ENCODE assay signal across 9 mouse cellular contexts in the genomic region with DNA sequence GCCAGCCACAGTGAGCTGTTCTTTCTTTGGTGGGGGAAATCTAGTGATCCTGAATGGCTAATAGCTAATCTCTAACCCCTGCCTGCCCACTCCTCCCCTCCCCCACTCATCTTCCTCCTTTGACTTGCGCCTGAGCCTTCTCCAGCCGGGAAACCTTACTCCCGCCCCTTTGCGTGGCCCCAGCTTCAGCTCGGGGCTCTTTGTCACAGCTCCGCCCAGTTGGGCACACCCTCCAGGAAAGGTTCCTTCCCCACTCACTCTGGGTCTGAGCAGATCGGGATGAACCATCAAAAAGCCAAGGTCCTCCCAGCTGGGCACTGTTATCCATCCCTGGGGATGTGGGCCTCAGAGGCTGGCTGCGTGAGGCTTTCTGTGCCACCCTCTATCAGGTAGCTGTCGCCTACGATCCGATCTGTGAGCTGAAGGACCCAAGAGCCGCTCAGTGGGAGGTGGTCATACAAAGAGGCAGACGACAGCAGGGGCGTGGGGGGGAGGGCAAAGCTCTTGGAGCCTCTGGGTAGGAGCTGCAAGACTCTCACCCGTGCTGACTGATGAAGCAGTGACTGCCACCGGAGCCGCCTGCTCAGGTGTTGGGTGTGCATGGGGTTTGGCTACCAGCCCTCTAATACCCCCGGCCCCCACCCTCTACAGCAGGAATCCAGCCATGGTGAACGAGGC. TPM values are rescaled to one million over a fixed set of nuclear protein-coding genes. Genes with fewer than 3 reads are reported as not detected.
A peak's percentile ranks its signal among the peaks of the same experiment; 100 is the strongest.
DNase-seq lines count a peak whose midpoint lies in the region; ATAC-seq and TF ChIP-seq lines count a peak whose summit lies in the region.
"Had no signal": no experiment of that assay in that cellular context is flagged by ENCODE, and none has a peak within 500 bp of the region (broad histone marks: within the 10 kb centered on the region; RNA-seq: fewer than 3 reads in every experiment).

No protein-coding gene starts in this region.

- ATAC-seq in G1E (ENCODE audit: extremely low read depth, insufficient number of reproducible peaks, low FRiP score, poor library complexity, severe bottlenecking): peak; percentile 17; the same call in 1 of the 2 replicates
- ATAC-seq in embryonic facial prominence, embryonic 14.5 days (ENCODE audit: low read depth): peak; percentile 54
- peak; percentile 75 for ATAC-seq in heart, embryonic 12.5 days (ENCODE audit: insufficient number of reproducible peaks, low FRiP score)
- peak; percentile 66 for ATAC-seq in kidney, embryonic 16.5 days (ENCODE audit: low FRiP score, low TSS enrichment)
- no peak for ATAC-seq in activated CD4-positive, CD25-positive, alpha-beta regulatory T cell, adult 4 months

- 0% methylated on average over 18 of the region's 19 CpGs for WGBS in embryonic facial prominence, embryonic 14.5 days
- 1% methylated on average over 19 of the region's 19 CpGs for WGBS in heart, embryonic 12.5 days
- WGBS in kidney, embryonic 16.5 days: 0% methylated on average over 19 of the region's 19 CpGs

- peak overlapping the region; percentile 95 for H3K4me2 ChIP-seq in embryonic facial prominence, embryonic 14.5 days (ENCODE audit: low read depth, low read length)
- peak overlapping the region; percentile 91 for H3K4me2 ChIP-seq in heart, embryonic 12.5 days
- H3K4me2 ChIP-seq in kidney, embryonic 16.5 days (replicated peaks; ENCODE audit: low read depth, low read length): peak overlapping the region; percentile 88

- peak overlapping the region; percentile 83 for H3K27ac ChIP-seq in embryonic facial prominence, embryonic 14.5 days (replicated peaks; ENCODE audit: low read depth, low read length)
- H3K27ac ChIP-seq in heart, embryonic 12.5 days (ENCODE audit: poor library complexity, severe bottlenecking): peak overlapping the region; percentile 89
- peak overlapping the region; percentile 93 for H3K27ac ChIP-seq in kidney, embryonic 16.5 days (ENCODE audit: low read length)

- no peak for TF ChIP-seq CTCF in G1E (IDR thresholded peaks at IDR 0.05; ENCODE audit: low read depth, low read length)

- DNase-seq in G1E (ENCODE audit: low spot score): peak; percentile 47
- DNase-seq in adrenal gland, postnatal 25 days: peak; percentile 80
- peak; percentile 91 for DNase-seq in embryonic facial prominence, embryonic 14.5 days (ENCODE audit: low spot score)
- DNase-seq in lung, postnatal 14 days: peak; percentile 82
- peak; percentile 59 for DNase-seq in skeletal muscle tissue, adult 2 months (ENCODE audit: low read depth, low spot score)

- H3K36me3 ChIP-seq in G1E (replicated peaks): peaks cover 43% of the 10 kb centered on the region
- peaks cover 32% of the 10 kb centered on the region for H3K36me3 ChIP-seq in embryonic facial prominence, embryonic 14.5 days (ENCODE audit: control insufficient read depth, insufficient read depth, low read length)
- peaks cover 34% of the 10 kb centered on the region for H3K36me3 ChIP-seq in heart, embryonic 12.5 days
- peaks cover 19% of the 10 kb centered on the region for H3K36me3 ChIP-seq in kidney, embryonic 16.5 days (ENCODE audit: insufficient read depth, low read length)

- H3K4me3 ChIP-seq in G1E (ENCODE audit: low read depth, low read length): peak overlapping the region; percentile 66; the same call in 1 of the 2 replicates
- peak overlapping the region; percentile 87 for H3K4me3 ChIP-seq in embryonic facial prominence, embryonic 14.5 days (ENCODE audit: low read depth, low read length)
- peak overlapping the region; percentile 61 for H3K4me3 ChIP-seq in heart, embryonic 12.5 days
- H3K4me3 ChIP-seq in kidney, embryonic 16.5 days (ENCODE audit: low read length): peak overlapping the region; percentile 54

- no peaks in the 10 kb centered on the region for H3K9me3 ChIP-seq in G1E (replicated peaks)
- H3K9me3 ChIP-seq in embryonic facial prominence, embryonic 14.5 days (ENCODE audit: control insufficient read depth, low read length): no peaks in the 10 kb centered on the region
- no peaks in the 10 kb centered on the region for H3K9me3 ChIP-seq in heart, embryonic 12.5 days (replicated peaks)
- no peaks in the 10 kb centered on the region for H3K9me3 ChIP-seq in kidney, embryonic 16.5 days (ENCODE audit: low read length)

- H3K9ac ChIP-seq in embryonic facial prominence, embryonic 14.5 days (ENCODE audit: low read depth, low read length): peak overlapping the region; percentile 80
- peak overlapping the region; percentile 81 for H3K9ac ChIP-seq in heart, embryonic 12.5 days
- H3K9ac ChIP-seq in kidney, embryonic 16.5 days (replicated peaks; ENCODE audit: low read length): peak overlapping the region; percentile 67

- H3K27me3 ChIP-seq in G1E (ENCODE audit: insufficient read depth, low read length): no peaks in the 10 kb centered on the region
- H3K27me3 ChIP-seq in embryonic facial prominence, embryonic 14.5 days (replicated peaks; ENCODE audit: control insufficient read depth, insufficient read depth, low read length): no peaks in the 10 kb centered on the region
- no peaks in the 10 kb centered on the region for H3K27me3 ChIP-seq in heart, embryonic 12.5 days (replicated peaks)
- H3K27me3 ChIP-seq in kidney, embryonic 16.5 days (ENCODE audit: insufficient read depth, low read length): no peaks in the 10 kb centered on the region

- peaks cover 71% of the 10 kb centered on the region for H3K4me1 ChIP-seq in G1E (ENCODE audit: insufficient read depth, low read depth, low read length)
- peaks cover 33% of the 10 kb centered on the region for H3K4me1 ChIP-seq in embryonic facial prominence, embryonic 14.5 days (ENCODE audit: control insufficient read depth, insufficient read depth, low read length)
- peaks cover 66% of the 10 kb centered on the region for H3K4me1 ChIP-seq in heart, embryonic 12.5 days (replicated peaks)
- H3K4me1 ChIP-seq in kidney, embryonic 16.5 days (ENCODE audit: insufficient read depth, low read length): peaks cover 39% of the 10 kb centered on the region

RNA-seq across cellular contexts. Expression of gene Mthfr, which starts 2.2 kb away (rescaled TPM):
- total RNA-seq in G1E (2014; fragmentation: Nextera tagmentation) (7.0 and 12.5 TPM in 2 replicates), G1E (2017) (7.3 and 9.4 TPM in 2 replicates)
- 6.3 and 9.2 TPM in 2 replicates for polyA plus RNA-seq in G1E (2012)
- total RNA-seq in adrenal gland, postnatal 25 days (2021): 32.1 and 33.6 TPM in 2 replicates
- polyA plus RNA-seq in embryonic facial prominence, embryonic 14.5 days (2014; fragmentation: Nextera tagmentation; extraction: Ambion mirVana): 20.3 and 21.4 TPM in 2 replicates
- polyA plus RNA-seq in heart, embryonic 12.5 days (2016; fragmentation: Nextera tagmentation; extraction: Ambion mirVana): 15.5 and 17.0 TPM in 2 replicates
- 26.5 and 28.1 TPM in 2 replicates for polyA plus RNA-seq in kidney, embryonic 16.5 days (2015; fragmentation: Nextera tagmentation; extraction: Ambion mirVana)
- polyA plus RNA-seq in activated CD4-positive, CD25-positive, alpha-beta regulatory T cell, adult 4 months (2017; shearing (Covaris generic)): 10 to 100 TPM in 1 of 2 experiments, 1 to 10 TPM in 1; 6.0 to 12.9 TPM

RNA-seq across cellular contexts. Expression of gene Clcn6, which starts 2.5 kb away (rescaled TPM):
- total RNA-seq in G1E (2014; fragmentation: Nextera tagmentation): 20.1 and 21.0 TPM in 2 replicates
- total RNA-seq in G1E (2017): 13.6 and 16.1 TPM in 2 replicates
- 5.2 and 6.2 TPM in 2 replicates for polyA plus RNA-seq in G1E (2012)
- 11.1 and 12.7 TPM in 2 replicates for total RNA-seq in adrenal gland, postnatal 25 days (2021)
- 7.4 and 7.8 TPM in 2 replicates for polyA plus RNA-seq in embryonic facial prominence, embryonic 14.5 days (2014; fragmentation: Nextera tagmentation; extraction: Ambion mirVana)
- 7.8 and 9.3 TPM in 2 replicates for polyA plus RNA-seq in heart, embryonic 12.5 days (2016; fragmentation: Nextera tagmentation; extraction: Ambion mirVana)
- polyA plus RNA-seq in kidney, embryonic 16.5 days (2015; fragmentation: Nextera tagmentation; extraction: Ambion mirVana): 6.4 and 6.8 TPM in 2 replicates
- 1 to 10 TPM; 2.4 to 3.3 TPM for polyA plus RNA-seq in activated CD4-positive, CD25-positive, alpha-beta regulatory T cell, adult 4 months (2017; shearing (Covaris generic))

RNA-seq across cellular contexts. Expression of gene Nppa, which starts 40.5 kb away (rescaled TPM):
- total RNA-seq in G1E (2014; fragmentation: Nextera tagmentation) (not detected in 2 replicates), G1E (2017) (0.17 TPM in 1 of 2 replicates, not detected in the other)
- polyA plus RNA-seq in G1E (2012): not detected in 2 replicates
- not detected in 2 replicates for total RNA-seq in adrenal gland, postnatal 25 days (2021)
- polyA plus RNA-seq in embryonic facial prominence, embryonic 14.5 days (2014; fragmentation: Nextera tagmentation; extraction: Ambion mirVana): not detected in 2 replicates
- polyA plus RNA-seq in heart, embryonic 12.5 days (2016; fragmentation: Nextera tagmentation; extraction: Ambion mirVana): 5,688 and 5,948 TPM in 2 replicates
- 0.41 and 1.00 TPM in 2 replicates for polyA plus RNA-seq in kidney, embryonic 16.5 days (2015; fragmentation: Nextera tagmentation; extraction: Ambion mirVana)
- polyA plus RNA-seq in activated CD4-positive, CD25-positive, alpha-beta regulatory T cell, adult 4 months (2017; shearing (Covaris generic)): not detected
- total RNA-seq: layer of hippocampus, postnatal 36 days had no signal

RNA-seq across cellular contexts. Expression of gene Agtrap, which starts 46.8 kb away (rescaled TPM):
- 7.7 and 10.8 TPM in 2 replicates for total RNA-seq in G1E (2014; fragmentation: Nextera tagmentation)
- total RNA-seq in G1E (2017): 9.4 and 10.7 TPM in 2 replicates
- 4.5 and 6.4 TPM in 2 replicates for polyA plus RNA-seq in G1E (2012)
- total RNA-seq in adrenal gland, postnatal 25 days (2021): 75.0 and 117 TPM in 2 replicates
- 15.9 and 16.2 TPM in 2 replicates for polyA plus RNA-seq in embryonic facial prominence, embryonic 14.5 days (2014; fragmentation: Nextera tagmentation; extraction: Ambion mirVana)
- polyA plus RNA-seq in heart, embryonic 12.5 days (2016; fragmentation: Nextera tagmentation; extraction: Ambion mirVana): 18.9 and 19.8 TPM in 2 replicates
- polyA plus RNA-seq in kidney, embryonic 16.5 days (2015; fragmentation: Nextera tagmentation; extraction: Ambion mirVana): 28.1 and 31.5 TPM in 2 replicates
- 10 to 100 TPM; 16.7 to 17.4 TPM for polyA plus RNA-seq in activated CD4-positive, CD25-positive, alpha-beta regulatory T cell, adult 4 months (2017; shearing (Covaris generic))

RNA-seq across cellular contexts. Expression of gene Nppb, which starts 55.5 kb away (rescaled TPM):
- total RNA-seq in G1E (2014; fragmentation: Nextera tagmentation) (not detected in 2 replicates), G1E (2017) (not detected in 2 replicates)
- not detected in 2 replicates for polyA plus RNA-seq in G1E (2012)
- total RNA-seq in adrenal gland, postnatal 25 days (2021): not detected in 2 replicates
- polyA plus RNA-seq in embryonic facial prominence, embryonic 14.5 days (2014; fragmentation: Nextera tagmentation; extraction: Ambion mirVana): 0.28 TPM in 1 of 2 replicates, not detected in the other
- polyA plus RNA-seq in heart, embryonic 12.5 days (2016; fragmentation: Nextera tagmentation; extraction: Ambion mirVana): 276 and 282 TPM in 2 replicates
- 0.21 TPM in 1 of 2 replicates, not detected in the other for polyA plus RNA-seq in kidney, embryonic 16.5 days (2015; fragmentation: Nextera tagmentation; extraction: Ambion mirVana)
- polyA plus RNA-seq in activated CD4-positive, CD25-positive, alpha-beta regulatory T cell, adult 4 months (2017; shearing (Covaris generic)): not detected
- total RNA-seq: layer of hippocampus, postnatal 36 days had no signal

Comparison
In these comparisons a context has a peak if more than half of its experiments do, and no peak if none do; other contexts are left out.
1. RNA of gene Nppa, which starts 40.5 kb away (polyA plus RNA-seq): 5,688 to 5,948 TPM in heart, embryonic 12.5 days; 0.41 to 1.00 TPM in kidney, embryonic 16.5 days, not detected in G1E, not detected in embryonic facial prominence, embryonic 14.5 days and not detected in activated CD4-positive, CD25-positive, alpha-beta regulatory T cell, adult 4 months; every median in the first group is over 1,000 times any median in the second.
2. Peak in every context shown above with its lines, with median percentiles within 50 percentile points of each other: DNase-seq, H3K4me3 ChIP-seq, H3K27ac ChIP-seq, H3K4me2 ChIP-seq and H3K9ac ChIP-seq.